Mouse (Mus musculus) heart, postnatal 0 days (tissue): ENCODE results near the gene Fads1.

Experiments used
- CTCF ChIP-seq: IDR thresholded peaks from 2 replicates; pipeline ENCODE4 v1.5.1; 2016; ENCODE audit warnings: antibody characterized with exemption, control low read depth, low read depth
- EP300 ChIP-seq: IDR thresholded peaks from 2 replicates; pipeline ENCODE4 v1.6.1; 2016; ENCODE audit warnings: antibody characterized with exemption, low read depth

DNA sequence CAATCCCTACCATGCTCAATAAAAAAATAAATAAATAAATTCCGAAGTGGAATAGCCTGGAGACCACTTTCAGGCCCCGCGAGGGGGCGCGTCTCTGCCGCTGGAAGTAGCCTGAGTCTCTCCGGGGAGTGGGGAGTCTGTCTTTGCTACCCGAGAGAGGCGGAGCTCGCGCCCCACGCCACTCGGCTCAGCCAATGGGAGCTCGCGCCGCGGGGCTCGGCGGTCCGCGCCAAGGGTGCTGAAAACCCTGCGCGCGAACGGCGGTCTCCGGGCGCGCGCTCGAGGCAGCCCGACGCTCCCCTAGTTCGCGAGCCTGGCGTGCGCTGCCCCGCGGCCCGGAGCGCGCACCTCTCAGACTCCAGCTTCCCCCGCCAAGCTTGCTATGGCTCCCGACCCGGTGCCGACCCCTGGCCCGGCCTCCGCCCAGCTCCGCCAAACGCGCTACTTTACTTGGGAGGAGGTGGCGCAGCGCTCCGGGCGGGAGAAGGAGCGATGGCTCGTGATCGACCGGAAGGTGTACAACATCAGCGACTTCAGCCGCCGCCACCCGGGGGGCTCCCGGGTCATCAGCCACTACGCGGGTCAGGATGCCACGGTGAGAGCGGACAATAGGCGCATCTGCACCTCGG, at the start of gene Fads1:
- TF ChIP-seq CTCF = peak; percentile 54
- TF ChIP-seq EP300 = no peak
